Mouse (Mus musculus): Measurements from ENCODE around the gene Adcy2.

Adcy2 gene

GRCm38 (mm10) chr13:68828441-68828840, 170.9 kb downstream of the Adcy2 start:
- no peak for DNase-seq (ENCODE audit: low read depth, low spot score)

- DNase-seq (ENCODE audit: low read depth, low spot score): no peak
Measured at GRCm38 (mm10) chr13:68826461-68826860, 172.9 kb downstream of the Adcy2 start.

GRCm38 (mm10) chr13:68820858-68821579, 178.3 kb downstream of the Adcy2 start:
- no peak for DNase-seq (ENCODE audit: low read depth, low spot score)

GRCm38 (mm10) chr13:68815704-68816477, 183.4 kb downstream of the Adcy2 start:
- peak; percentile 94 for DNase-seq (ENCODE audit: low read depth, low spot score)

GRCm38 (mm10) chr13:68811185-68811584, 188.2 kb downstream of the Adcy2 start:
- no peak for DNase-seq (ENCODE audit: low read depth, low spot score)

- no peak for DNase-seq (ENCODE audit: low read depth, low spot score)
Measured at GRCm38 (mm10) chr13:68799777-68800176, 199.6 kb downstream of the Adcy2 start.

- no peak for DNase-seq (ENCODE audit: low read depth, low spot score)
Measured at GRCm38 (mm10) chr13:68793286-68793685, 206.1 kb downstream of the Adcy2 start.

- no peak for DNase-seq (ENCODE audit: low read depth, low spot score)
Measured at GRCm38 (mm10) chr13:68787286-68788061, 211.9 kb downstream of the Adcy2 start.

GRCm38 (mm10) chr13:68783096-68783495, 216.2 kb downstream of the Adcy2 start:
- no peak for DNase-seq (ENCODE audit: low read depth, low spot score)

- DNase-seq (ENCODE audit: low read depth, low spot score): no peak
Measured at GRCm38 (mm10) chr13:68778011-68778672, 221.2 kb downstream of the Adcy2 start.

- DNase-seq (ENCODE audit: low read depth, low spot score): no peak
Measured at GRCm38 (mm10) chr13:68773599-68774211, 225.6 kb downstream of the Adcy2 start.

GRCm38 (mm10) chr13:68768588-68768987, 230.8 kb downstream of the Adcy2 start:
- no peak for DNase-seq (ENCODE audit: low read depth, low spot score)

GRCm38 (mm10) chr13:68765896-68766578, 233.3 kb downstream of the Adcy2 start:
- DNase-seq (ENCODE audit: low read depth, low spot score): no peak

GRCm38 (mm10) chr13:68764614-68765013, 234.7 kb downstream of the Adcy2 start:
- no peak for DNase-seq (ENCODE audit: low read depth, low spot score)

- DNase-seq (ENCODE audit: low read depth, low spot score): peak; percentile 50
Measured at GRCm38 (mm10) chr13:68749801-68750200, 249.5 kb downstream of the Adcy2 start.

- peak; percentile 26 for DNase-seq (ENCODE audit: low read depth, low spot score)
Measured at GRCm38 (mm10) chr13:68749370-68749769, 250.0 kb downstream of the Adcy2 start.

- DNase-seq (ENCODE audit: low read depth, low spot score): no peak
Measured at GRCm38 (mm10) chr13:68745426-68745825, 253.9 kb downstream of the Adcy2 start.

GRCm38 (mm10) chr13:68712661-68713060, 286.7 kb downstream of the Adcy2 start:
- DNase-seq (ENCODE audit: low read depth, low spot score): no peak

- peak; percentile 59 for DNase-seq (ENCODE audit: low read depth, low spot score)
Measured at GRCm38 (mm10) chr13:68707296-68707747, 292.0 kb downstream of the Adcy2 start.

- DNase-seq (ENCODE audit: low read depth, low spot score): no peak
Measured at GRCm38 (mm10) chr13:68684919-68685318, 314.4 kb downstream of the Adcy2 start.
